In the genomic region with DNA sequence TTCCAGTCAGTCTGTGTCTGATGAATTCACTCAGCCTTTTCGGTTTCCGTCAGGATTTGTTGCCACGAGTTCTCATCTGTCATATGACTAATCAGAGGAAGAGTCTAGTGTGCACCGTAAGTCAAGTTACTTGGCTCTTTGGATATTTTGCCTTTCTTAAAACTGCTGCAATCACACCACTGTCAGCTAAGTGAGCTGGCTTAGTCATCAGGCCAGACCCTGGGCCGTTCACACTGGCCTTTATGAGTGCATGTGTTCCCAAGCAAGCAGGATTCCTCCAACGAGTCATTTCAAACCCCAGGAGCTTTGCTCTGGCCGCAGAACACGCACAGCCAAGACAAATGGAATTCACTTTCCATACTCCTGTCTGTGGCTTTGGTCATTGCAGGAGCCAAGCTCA, we compare ENCODE assay signal across 11 mouse cellular contexts.
DNase-seq lines count a peak whose midpoint lies in the region.
"Had no signal": no experiment of that assay in that cellular context is flagged by ENCODE, and none has a peak within 500 bp of the region (broad histone marks: within the 10 kb centered on the region; RNA-seq: fewer than 3 reads in every experiment).

No protein-coding gene starts in this region.

- DNase-seq in adrenal gland, adult (ENCODE audit: inconsistent age in 2 of 2, low spot score in 1 of 2), result peak; percentile 72 to 80
- DNase-seq in adrenal gland, postnatal 4 days (ENCODE audit: low spot score in 2 of 2), result no peak
- DNase-seq in 3134 (ENCODE audit: extremely low read depth, insufficient read length, low spot score), result peak; percentile 84
- DNase-seq in adrenal gland, postnatal 14 days, result peak; percentile 64
- DNase-seq in gastrocnemius, postnatal 36 days, result peak; percentile 27 to 41
- no peak for DNase-seq in thymus, postnatal 25 days
- no peak for DNase-seq in right cerebral cortex, adult 2 months (ENCODE audit: low spot score in 2 of 2)
- DNase-seq in layer of hippocampus, postnatal 10 days (ENCODE audit: low spot score in 2 of 2), result no peak
- DNase-seq: cerebellum, adult 8-10 months; kidney, postnatal 14 days; liver, embryonic 13.5 days had no signal

- intact Hi-C loops in gastrocnemius, postnatal 36 days (cut with DNase I), result no loop called here

Comparison
In these comparisons a context has a peak if more than half of its experiments do, and no peak if none do; other contexts are left out.
1. DNase-seq: peak in adrenal gland, adult (2 of 2), 3134 (single experiment), adrenal gland, postnatal 14 days (single experiment) and gastrocnemius, postnatal 36 days (2 of 2); none in adrenal gland, postnatal 4 days (0 of 2), thymus, postnatal 25 days (single experiment), right cerebral cortex, adult 2 months (0 of 2) and layer of hippocampus, postnatal 10 days (0 of 2).